Mouse (Mus musculus) frontal cortex, postnatal 25 days (tissue): ENCODE measurements around the gene Ssbp3.

Experiments used
- DNase-seq, 2 experiments: peaks; one replicate each; pipeline ENCODE4 v3.0.0; 2022; ENCODE audit warnings: low spot score in 2 of 2

Gene Ssbp3

DNA sequence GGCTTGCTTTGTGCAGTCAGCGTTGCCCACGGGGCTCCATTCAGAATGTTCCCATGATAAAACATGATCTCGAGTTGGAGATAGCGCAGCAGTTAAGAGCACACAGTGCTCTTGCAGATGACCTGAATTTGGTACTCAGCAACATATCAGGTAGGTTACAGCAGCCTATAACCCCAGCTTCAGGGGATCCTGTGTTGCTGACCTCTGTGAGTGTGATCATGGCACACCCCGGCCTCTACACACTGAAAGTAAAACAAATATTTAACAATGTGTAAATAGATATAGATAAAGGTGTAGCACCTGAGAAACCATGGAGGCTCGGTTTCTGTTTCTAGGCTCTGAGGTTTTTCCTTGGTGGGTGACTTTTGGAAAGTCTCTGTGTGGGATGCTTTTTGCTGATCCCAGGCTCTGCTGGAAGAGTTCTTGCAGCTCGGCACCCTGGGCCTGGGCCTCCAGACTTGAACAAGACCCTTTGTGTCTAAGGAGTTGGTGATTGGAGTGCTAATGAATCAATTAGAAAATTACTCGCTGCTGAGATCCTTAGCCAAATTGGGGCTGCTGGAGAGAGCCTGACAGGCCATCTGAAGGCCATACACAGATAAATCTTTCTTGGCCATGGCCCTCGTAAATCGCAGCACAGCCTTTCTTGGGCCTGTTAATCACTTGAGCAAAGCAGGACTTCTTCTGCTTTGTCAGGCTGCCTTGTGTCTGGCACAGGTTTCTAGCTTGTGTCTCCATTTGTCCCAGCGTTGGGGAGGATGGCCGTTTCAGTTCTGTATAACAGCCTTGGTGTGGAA is 49.2 kb downstream of the Ssbp3 start:
- no peak for DNase-seq

DNA sequence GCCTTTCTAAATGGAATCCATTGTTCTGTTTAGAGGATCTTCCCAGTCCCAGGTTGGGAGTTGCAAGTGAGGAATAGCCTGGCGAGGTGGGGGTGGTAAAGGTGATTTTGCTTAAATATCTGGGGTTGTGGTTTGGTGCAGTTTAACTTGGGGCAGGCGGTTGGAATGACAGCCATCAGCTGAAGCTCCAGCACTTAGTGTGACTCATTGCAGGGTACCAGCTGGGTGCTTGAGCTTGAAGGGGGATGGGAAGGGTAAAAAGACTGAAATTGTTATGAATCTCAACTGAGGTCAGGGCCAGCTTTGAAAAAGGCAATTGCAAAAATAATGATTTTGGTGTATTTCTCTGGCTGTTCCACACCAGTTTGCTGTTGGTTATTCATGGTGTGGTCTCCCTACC is 50.0 kb downstream of the Ssbp3 start:
- DNase-seq, result no peak

DNA sequence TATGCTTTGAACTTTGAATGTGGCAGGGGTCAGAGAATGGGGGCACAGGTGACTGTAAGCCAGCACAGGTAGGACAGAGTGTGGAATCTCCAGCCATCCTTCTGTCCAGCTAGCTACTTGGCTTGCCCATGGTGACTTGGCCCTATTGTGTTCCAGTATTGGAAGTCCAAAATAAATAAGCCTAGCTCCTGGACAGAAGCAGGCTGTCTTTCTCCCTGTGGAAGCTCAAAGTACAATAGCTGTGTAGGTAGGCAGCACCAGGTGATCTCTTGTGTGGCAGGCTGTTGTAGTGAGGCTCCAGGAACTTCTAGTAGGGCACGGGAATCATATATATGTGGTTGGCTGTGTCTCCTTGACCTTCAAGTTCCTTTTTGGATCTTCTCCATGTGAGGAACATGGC is 50.8 kb downstream of the Ssbp3 start:
- no peak for DNase-seq

DNA sequence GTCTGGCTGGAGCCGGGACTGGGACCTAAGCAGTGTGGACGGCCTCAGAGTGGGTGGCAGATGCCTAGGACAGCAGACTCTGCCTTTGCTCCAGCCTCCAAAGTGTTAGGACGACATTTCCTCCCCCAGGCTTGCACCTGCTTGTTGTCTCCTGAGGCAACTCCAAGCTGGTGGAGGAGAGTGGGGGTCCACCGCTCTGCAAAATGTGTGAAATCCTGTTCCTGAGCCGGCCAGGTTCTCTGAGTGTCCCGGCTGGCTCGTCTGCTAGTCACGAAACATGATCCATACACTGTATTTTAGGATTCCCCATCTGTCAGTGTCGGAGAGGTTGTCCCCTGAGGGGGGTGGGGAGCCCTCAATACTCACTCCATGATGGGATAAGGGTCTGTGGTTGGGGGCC is 53.9 kb downstream of the Ssbp3 start:
- DNase-seq, result no peak

DNA sequence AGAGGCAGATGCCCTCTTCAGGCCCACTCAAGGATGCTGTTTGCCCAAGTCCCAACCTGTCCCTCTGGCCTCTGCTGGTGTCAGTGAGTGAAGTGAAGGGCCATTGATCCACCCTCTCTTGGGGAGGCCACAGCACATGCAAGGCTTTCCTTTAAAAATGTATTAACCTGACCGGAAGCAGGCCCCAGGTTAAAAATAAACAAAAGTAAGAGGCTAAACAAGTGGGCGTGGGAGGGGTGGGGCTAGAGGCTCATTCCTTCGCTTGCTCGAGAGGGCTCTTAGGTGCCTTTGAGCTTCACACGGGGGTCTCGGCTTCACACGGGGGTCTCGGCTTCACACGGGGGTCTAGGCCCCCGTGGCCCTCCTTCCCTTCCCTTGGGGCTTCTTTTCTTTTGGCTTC is 54.5 kb downstream of the Ssbp3 start:
- DNase-seq, result no peak

DNA sequence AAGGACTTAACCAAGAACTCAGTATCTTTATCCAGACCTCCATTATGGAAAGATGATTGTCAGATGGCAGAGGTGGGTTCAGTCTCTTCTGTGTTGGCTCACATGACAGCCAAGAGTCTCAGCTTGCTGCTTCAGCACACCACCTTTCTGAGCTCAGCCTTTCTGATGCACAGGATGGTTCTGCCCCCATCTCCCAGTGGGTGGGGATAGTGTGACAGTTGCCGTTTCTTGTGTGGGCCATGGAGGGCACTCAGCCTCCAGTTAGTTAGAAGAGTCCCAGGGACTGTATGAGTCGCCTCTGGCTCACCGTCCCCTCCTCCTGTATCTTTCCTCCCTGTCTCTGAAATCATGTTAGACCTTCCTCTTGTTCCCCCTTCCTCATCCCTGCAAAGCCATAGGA is 55.9 kb downstream of the Ssbp3 start:
- no peak for DNase-seq

DNA sequence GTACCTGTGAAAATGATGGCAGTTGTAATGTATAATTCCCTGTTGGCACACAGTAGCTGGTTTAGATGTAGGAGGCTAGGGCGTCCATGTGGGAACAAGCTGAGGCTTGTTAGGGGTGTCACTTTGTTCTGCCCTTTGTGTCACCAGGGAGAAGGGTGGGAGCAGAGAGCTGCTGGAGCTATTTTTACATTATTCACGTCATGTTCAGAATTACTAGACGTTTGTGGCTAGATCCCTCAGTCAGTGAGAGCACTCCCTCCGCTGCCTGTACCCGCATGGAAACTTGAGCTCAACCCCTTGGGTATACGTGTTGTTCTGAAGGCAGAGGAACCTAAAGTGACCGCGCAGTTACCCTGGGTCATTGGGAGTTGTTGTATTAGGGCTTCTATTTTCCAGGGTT is 58.4 kb downstream of the Ssbp3 start:
- DNase-seq, result no peak

DNA sequence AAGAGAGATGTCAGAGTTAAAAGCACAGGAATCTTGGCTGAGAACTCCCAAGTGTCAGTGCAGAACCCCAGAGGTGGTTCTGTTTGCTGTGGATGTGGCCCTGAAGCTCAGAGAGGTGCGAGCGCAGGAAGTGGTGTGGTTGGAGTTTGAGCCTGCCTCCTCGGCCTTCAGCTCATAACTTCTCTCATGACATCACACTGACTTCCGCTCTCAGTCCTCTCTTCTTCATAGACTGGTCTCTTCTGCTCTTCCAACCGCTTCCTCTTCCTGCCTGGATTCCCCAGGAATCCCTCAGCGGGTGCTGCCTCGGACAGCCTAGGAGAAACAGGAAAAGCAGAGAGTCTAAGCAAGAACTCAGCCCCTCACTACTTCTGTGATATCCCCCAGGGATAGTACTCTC is 60.3 kb downstream of the Ssbp3 start:
- DNase-seq, result no peak

DNA sequence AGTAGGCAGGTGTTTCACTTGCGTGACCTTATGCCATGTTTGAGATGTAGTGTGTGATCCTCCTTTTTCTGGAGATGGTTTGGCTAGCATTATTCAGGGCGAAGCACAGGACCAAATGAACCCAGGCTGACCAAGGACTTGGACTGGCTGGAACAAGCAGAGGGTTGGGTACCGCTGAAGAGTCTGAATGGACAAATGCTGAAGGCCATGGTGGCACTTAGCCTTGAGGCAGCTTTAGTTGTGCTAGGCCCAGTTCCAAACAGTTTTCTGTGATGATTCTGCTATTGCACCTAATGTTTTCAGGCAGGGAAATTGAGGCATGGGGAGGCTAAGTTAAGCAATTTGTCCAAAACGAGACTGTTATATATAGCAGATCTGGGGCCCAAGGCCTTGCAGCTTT is 61.6 kb downstream of the Ssbp3 start:
- DNase-seq, result no peak

DNA sequence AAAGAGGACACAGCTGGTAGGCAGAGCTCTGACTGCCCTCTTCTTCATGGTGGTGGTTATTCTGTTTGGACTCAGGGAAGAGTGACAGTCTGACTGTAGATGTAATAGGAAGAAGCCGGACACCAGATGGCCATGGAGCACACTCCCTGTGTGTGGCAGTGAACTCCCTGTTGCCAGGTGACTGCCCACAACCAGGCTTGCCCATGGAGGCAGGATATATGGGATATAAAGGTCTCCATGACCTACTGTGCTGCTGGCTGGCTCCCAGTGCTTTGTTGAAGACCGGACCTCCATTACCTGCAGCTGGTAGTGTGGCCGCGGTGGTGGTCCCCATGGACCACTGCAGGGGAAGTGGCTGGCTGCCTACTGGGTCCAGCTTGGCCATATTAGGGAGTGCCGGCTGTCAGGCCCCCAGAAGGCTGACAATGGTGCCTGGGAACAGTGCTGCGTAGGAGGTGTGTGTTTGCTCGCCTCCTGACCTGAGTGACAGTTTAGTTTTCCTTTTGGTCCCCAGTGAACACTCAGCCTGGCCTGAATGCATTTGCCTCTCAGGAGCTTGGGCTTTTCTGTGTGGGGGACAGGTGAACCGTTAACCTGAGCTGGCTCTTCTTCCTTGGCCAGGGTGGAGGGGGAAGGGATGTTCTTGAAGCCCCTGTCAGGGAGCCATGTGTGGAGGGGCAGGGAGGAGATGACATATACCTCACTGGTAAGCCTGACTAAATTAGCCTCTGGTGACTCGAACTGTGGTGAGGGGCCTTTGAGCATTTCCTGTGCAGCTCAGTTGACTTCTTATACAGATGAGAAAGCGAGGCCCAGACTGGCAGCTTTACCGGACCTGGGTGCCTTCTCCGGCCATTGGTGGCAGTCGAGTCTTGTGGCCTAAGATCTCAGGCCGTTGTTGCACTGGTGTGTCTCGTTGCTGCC is 62.2 kb downstream of the Ssbp3 start:
- DNase-seq, result no peak

DNA sequence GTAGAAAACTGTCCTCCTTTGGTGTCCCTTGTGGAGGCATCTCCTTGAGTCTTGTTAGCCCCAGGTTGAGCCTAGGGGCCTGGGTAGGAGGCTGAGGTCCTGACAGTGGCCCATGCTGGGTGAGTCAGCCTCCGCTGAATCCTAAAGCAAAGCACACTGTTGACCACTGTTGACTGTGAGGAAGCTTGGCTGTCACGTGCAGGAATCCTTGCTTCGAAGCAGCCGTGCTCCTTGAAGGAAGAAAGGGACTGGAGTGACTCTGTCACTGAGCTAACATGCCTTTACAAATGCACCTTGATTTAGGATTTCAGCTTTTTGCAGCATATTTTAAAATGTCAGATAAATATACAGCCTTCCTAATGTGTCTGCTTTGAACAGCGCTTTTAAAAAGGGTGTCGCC is 64.8 kb downstream of the Ssbp3 start:
- no peak for DNase-seq

DNA sequence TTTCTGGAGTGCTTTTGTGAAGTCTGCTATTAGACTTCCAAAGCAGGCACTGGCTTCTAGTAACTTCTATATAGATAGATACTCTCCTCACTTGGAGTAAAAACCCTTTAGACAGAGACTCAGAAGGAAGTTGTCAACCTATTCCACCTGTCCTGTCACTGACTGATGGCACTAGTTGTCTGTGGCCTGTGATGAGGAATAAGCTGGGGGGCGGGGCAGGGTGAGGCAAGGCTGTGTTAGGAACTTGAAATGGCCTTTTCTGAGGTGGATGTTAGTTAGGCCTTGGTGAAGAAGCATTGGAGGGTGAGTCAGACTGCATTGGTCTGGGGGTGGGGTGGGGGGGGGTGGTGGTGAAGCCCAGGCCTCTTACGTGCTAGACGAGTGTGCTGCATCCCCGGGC is 65.4 kb downstream of the Ssbp3 start:
- DNase-seq, result no peak

DNA sequence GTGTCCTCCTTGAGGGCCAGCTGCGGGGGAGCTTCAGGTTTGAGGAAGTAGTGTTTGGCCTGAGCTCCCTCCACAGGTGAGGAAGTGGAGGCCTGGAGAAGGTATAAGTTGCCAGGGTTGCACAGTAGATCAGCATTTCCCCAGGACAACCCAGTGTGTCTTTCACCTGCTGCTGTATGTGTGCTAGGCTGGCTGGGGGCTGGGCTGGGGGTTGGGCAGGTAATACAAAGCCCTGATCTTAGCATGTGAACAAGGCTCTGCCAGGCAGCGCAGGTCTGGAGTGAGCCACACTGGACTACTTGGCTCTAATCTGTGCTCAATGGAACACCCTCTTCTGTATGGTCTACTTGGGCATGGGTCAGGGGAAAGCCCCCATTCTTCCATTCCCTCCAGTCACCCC is 66.1 kb downstream of the Ssbp3 start:
- no peak for DNase-seq

DNA sequence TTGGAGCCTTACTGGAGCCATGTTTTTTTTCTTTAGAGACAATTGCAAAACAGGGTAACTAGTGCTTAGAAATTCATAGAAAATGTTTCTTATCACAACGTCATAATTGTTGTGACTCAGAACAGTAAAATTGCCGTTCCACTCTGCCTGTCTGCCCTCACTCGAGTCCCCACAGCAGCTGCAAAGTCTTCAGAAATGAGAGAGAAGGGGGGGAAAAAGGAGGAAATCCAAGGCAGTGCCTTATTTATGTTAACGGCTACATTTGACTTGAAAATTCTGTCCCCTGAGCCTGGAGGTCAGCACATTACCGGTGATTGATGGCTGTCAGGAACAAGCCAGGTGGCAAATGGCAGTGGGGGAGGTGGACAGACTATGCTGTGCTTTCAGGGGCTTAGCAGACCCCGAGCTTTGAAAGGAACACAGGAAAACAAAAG is 66.7 kb downstream of the Ssbp3 start:
- no peak for DNase-seq

DNA sequence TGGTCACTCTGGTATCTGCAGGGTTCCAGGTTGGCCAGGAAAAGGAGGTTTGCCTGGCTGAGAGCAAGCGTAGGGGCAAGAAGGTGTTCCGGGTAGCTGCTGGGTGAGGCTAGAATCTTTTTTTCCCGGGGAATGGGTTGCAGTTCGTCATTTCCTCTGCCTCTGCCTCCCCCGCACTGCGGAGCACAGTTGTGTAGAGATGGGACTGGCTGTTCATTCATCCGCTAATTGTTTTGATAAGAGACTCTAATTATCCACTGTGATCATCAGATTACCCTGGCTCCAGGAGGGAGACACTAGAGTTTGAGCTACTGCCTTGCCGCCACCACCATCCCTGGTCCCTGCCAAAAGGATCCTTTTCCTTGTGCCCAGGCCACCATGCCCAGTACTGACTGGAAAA is 67.9 kb downstream of the Ssbp3 start:
- DNase-seq, result no peak

DNA sequence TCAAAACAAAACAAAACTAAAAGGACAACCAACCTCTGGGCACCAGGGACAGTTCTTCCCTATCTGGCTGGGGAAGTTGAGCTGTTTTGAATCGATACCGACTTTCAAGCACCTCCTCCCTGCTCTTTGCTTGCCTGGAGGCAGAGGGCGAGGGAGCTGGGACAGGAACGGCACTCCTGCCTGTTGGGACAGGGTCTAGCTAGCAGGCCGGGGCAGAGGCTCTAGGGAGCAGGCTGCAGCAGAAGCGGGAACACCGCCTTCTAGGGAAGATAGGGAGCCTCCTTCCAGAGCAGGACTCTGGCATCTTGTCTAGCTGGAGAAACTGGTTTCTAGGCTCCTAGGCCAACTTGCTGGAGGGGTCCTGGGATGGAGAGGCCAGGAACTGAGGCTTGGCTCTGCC is 70.2 kb downstream of the Ssbp3 start:
- no peak for DNase-seq

DNA sequence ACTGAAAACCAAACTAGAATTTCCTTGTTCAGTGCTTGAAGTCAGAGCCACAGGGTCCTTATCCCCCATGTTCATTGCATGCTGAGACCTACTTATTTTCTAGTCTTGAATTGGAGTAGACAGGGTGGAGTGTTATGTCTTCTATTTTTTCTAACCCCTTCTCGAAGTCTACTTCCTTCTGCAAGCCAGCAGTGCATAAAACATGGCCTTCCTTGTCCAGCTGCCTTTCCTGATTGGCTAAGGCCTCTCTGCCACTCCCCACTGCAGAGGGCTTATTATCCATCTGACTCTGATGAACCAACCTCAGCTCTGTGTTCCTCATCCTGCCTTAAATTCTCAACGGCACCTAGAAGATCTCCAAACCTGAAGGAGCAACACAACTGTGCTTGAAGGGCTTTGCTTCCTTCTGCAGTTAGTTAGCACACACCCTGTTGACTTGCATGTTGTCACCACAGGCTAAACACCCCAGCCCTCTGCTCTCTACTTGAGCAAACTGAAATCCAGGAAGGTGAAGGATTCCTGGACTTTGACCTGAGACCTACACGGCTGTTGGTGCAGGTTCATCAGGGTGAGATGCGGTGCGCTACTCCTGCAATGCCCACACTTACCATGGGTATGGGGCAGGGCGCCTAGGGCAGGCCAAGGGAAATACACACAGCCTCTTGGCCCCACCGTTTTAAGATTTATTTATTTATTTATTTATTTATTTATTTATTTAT is 71.0 kb downstream of the Ssbp3 start:
- no peak for DNase-seq

DNA sequence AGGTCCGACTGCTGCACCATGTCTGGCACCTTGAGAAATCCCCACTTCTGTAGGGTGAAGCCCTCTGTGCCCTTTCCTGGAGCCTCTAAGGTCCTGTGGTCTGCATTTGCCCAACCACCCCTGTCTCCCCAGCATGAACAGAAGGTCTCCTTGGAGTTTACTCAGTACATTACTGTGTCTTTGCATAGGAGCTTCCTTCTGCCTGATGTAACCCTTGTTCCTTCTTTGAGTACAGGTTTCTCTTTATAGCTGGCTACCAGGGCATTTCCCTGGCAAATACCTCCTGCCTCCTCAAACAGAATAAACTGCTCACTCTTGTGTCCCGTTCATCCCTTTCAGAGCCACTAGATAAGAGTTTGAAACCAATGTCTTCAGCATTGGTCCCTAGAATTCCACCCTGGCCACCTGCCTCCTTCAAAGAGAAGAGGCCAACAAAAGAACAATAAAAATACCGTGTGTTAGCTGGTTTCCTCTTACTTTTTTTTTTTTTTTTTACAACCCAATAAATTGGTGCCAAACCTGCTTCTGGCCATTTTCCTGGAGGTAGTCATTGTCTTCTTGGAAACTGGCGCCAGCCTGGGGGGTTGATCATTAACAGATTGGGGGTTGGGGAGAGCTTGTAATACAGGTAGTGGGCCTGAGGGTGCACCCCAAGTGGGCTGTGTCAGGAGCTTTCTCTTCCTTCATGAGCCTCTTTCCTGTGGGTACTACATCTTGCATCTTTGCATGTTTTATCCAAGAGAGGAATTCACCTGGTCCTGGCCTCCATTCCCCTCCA is 72.0 kb downstream of the Ssbp3 start:
- no peak for DNase-seq

DNA sequence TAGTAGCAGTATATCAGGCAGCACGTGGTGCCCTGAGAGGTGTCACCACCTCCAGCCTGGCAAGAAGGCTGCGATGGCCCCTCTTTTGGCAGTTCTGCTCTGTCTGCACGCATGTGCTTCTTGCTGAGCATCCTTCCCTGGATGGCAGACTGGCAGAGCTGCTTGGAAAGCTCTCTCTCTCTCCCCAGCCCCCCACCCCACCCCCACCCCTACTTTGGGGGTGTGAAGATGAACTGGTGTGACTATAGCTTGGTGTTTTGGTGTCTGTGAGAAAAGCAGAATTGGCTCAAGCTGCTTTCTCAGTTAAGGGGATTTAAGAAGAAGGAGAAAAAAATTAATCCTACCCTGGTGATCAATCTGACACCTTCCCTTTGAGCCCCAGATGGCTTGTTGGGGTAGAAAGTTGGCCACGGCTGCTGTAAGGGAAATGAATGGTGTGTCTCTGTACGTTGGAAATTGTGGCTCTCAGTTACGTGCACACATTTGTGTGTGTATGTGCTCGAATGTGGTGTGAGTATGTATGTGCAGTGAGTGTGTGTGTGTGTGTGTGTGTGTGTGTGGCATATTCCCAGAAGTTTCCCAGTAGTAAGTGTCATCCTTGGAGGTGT is 73.5 kb downstream of the Ssbp3 start:
- no peak for DNase-seq

DNA sequence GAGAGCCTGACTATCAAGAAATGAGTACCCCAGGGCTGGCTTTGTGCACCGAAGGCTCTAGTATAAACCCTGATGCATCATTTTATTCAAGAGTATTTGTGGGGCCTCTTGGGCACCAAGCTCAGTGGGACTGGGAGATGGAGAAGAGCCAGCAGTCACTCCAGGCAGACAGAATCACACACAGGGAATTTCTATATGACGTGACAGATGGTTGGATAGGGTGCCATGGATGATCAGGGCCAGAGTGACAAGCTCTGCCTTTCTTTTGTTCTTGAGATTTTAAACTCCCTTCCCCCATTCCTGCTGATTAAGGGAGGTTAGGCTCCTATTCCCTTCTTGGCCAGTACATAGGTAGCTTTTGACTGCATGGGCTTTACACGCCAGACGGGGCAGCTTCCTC is 74.8 kb downstream of the Ssbp3 start:
- no peak for DNase-seq
